Mouse (Mus musculus) heart, adult 2 months (tissue): ENCODE measurements around the gene Snrpd3.

ENCODE experiments used
- CTCF ChIP-seq: fragments of 200-600 bp; IDR thresholded peaks from 2 replicates; pipeline ENCODE4 v1.8.1; 2022; ENCODE audit warnings: antibody characterized with exemption, mild to moderate bottlenecking, moderate library complexity
- EP300 ChIP-seq: fragments of 200-500 bp; IDR thresholded peaks from 2 replicates; pipeline ENCODE4 v1.6.1; 2011; ENCODE audit warnings: low read depth, low read length, control low read depth; ENCODE audit not compliant: insufficient read depth
- POLR2A ChIP-seq: fragments of 200-500 bp; IDR thresholded peaks from 2 replicates; pipeline ENCODE4 v1.6.1; 2011; ENCODE audit warnings: mild to moderate bottlenecking, low read depth, low read length, control low read depth; ENCODE audit not compliant: insufficient read depth

DNA sequence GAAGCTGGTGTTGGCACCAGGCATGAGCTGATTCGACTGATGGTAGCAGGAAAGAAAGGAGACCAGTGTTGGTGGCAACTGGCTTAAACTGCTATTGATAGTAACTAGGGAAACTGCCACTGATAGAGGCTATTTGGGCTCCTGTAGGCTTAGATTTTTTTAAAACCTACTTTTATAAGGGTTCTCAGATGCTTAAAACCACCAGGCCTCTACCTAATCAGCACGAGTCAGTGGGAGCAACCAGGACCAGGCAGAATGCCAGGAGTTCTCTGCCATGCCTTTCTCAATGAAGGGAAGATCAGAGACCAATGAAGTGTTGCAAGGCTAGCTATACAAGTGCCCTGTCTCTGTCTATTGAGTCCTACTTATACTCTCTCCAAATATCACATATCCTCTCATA is 27.8 kb upstream of the Snrpd3 start:
- no peak for TF ChIP-seq CTCF
- TF ChIP-seq POLR2A: no peak
- no peak for TF ChIP-seq EP300
